Mouse (Mus musculus) MN1 (cell line): ENCODE measurements around the gene Car2.

ENCODE experiments used
- DNase-seq: peaks from one replicate; pipeline ENCODE4 v3.0.0-alpha.2; 2016; ENCODE audit warnings: low spot score

Gene Car2

DNA sequence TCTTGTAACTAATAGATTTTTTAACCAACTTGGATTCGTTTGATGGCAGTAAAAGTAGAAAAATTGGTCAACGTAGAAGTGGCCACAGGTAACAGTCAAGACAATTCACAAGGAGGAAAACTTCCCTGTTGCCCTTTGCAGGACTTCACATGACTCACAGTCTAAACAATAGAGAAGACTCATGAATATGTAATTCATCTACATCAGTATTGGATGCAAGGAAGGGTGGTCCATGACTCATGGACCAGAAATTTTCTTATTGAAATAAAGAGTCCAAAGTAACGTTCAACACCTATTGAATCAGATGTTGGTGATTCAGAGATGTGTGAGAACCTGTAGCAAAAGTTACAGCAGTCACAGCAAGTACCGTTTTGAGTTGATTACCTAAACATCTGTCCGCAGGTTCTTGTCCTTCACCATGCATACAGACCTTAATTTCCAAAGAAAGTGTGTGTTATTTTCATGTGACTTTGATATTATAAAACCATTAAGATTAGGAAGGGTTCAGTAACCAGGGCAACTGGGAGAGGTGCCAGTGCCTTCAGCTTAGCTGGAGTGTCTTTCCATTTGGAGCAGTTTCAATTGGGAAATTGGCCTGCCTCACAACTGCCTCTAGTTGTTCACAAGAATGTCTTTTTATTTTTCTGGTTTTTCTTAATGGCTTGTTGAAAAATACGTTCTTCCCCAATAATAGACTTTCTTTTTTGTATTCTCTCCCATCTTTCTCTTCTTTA is 62.2 kb downstream of the Car2 start:
- DNase-seq, result no peak

DNA sequence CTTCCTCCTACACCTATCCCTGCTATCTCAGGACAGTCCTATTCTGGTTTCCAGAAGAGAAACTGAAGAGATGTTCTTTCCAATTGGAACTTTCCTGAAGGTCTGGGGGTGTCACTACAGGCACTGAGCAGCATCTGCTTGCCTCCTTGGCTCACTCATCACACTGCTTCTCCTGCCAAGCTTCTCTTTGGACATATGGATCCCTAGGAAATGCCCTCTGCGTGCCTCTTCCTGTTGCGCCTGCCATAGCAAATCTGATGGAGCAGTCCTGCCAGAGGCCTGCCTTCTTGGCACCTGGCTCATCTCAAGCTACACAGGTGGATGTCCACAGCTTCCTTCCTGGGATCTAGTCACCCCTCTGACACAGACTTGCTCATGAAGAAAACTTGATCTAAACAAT is 64.0 kb downstream of the Car2 start:
- no peak for DNase-seq
